Mouse (Mus musculus): ENCODE data around the gene Zpbp2. TPM values are rescaled to one million over a fixed set of nuclear protein-coding genes. Genes with fewer than 3 reads are reported as not detected.

The Zpbp2 gene
- total RNA-seq (2021): not detected

- peak; percentile 82 to 89 for DNase-seq (ENCODE audit: extremely low spot score in 1 of 2, low spot score in 1 of 2)
These were observed at the start of gene Zpbp2 for GRCm38 (mm10) chr11:98550975-98551828. Zpbp2 (plus strand) TSS chr11:98551097.

- DNase-seq (ENCODE audit: extremely low spot score in 1 of 2, low spot score in 1 of 2): no peak
These were observed 46.0 kb upstream of the Zpbp2 start for GRCm38 (mm10) chr11:98504926-98505325.

GRCm38 (mm10) chr11:98509434-98509833, 41.5 kb upstream of the Zpbp2 start:
- DNase-seq (ENCODE audit: extremely low spot score in 1 of 2, low spot score in 1 of 2): peak; percentile 4 to 17

- DNase-seq (ENCODE audit: extremely low spot score in 1 of 2, low spot score in 1 of 2): no peak
These were observed 40.8 kb upstream of the Zpbp2 start for GRCm38 (mm10) chr11:98510125-98510524.

GRCm38 (mm10) chr11:98512881-98513280, 38.0 kb upstream of the Zpbp2 start:
- DNase-seq (ENCODE audit: extremely low spot score in 1 of 2, low spot score in 1 of 2): no peak

- DNase-seq (ENCODE audit: extremely low spot score in 1 of 2, low spot score in 1 of 2): no peak
These were observed 37.5 kb upstream of the Zpbp2 start for GRCm38 (mm10) chr11:98513356-98513936.

- DNase-seq (ENCODE audit: extremely low spot score in 1 of 2, low spot score in 1 of 2): no peak
These were observed 30.4 kb upstream of the Zpbp2 start for GRCm38 (mm10) chr11:98520468-98520867.

- DNase-seq (ENCODE audit: extremely low spot score in 1 of 2, low spot score in 1 of 2): no peak
These were observed 25.8 kb upstream of the Zpbp2 start for GRCm38 (mm10) chr11:98525140-98525539.

- no peak for DNase-seq (ENCODE audit: extremely low spot score in 1 of 2, low spot score in 1 of 2)
These were observed 24.0 kb upstream of the Zpbp2 start for GRCm38 (mm10) chr11:98526824-98527461.

- DNase-seq (ENCODE audit: extremely low spot score in 1 of 2, low spot score in 1 of 2): no peak
These were observed 13.3 kb upstream of the Zpbp2 start for GRCm38 (mm10) chr11:98537480-98538034.

- DNase-seq (ENCODE audit: extremely low spot score in 1 of 2, low spot score in 1 of 2): no peak
These were observed 10.6 kb upstream of the Zpbp2 start for GRCm38 (mm10) chr11:98540319-98540718.

GRCm38 (mm10) chr11:98542553-98542952, 8.3 kb upstream of the Zpbp2 start:
- no peak for DNase-seq (ENCODE audit: extremely low spot score in 1 of 2, low spot score in 1 of 2)

- no peak for DNase-seq (ENCODE audit: extremely low spot score in 1 of 2, low spot score in 1 of 2)
These were observed 7.5 kb upstream of the Zpbp2 start for GRCm38 (mm10) chr11:98543414-98543813.

GRCm38 (mm10) chr11:98544890-98545677, 5.8 kb upstream of the Zpbp2 start:
- no peak for DNase-seq (ENCODE audit: extremely low spot score in 1 of 2, low spot score in 1 of 2)

- DNase-seq (ENCODE audit: extremely low spot score in 1 of 2, low spot score in 1 of 2): peak; percentile 6 to 9
These were observed 5.1 kb upstream of the Zpbp2 start, which contains the start of gene Ikzf3 for GRCm38 (mm10) chr11:98545711-98546231. Ikzf3 (minus strand) TSS chr11:98546031.

- no peak for DNase-seq (ENCODE audit: extremely low spot score in 1 of 2, low spot score in 1 of 2)
These were observed 4.2 kb upstream of the Zpbp2 start for GRCm38 (mm10) chr11:98546529-98547307.

- DNase-seq (ENCODE audit: extremely low spot score in 1 of 2, low spot score in 1 of 2): no peak
These were observed 3.6 kb upstream of the Zpbp2 start for GRCm38 (mm10) chr11:98547308-98547693.

GRCm38 (mm10) chr11:98549363-98549762, 1.5 kb upstream of the Zpbp2 start:
- DNase-seq (ENCODE audit: extremely low spot score in 1 of 2, low spot score in 1 of 2): no peak

GRCm38 (mm10) chr11:98550311-98550974, 454 bp upstream of the Zpbp2 start:
- DNase-seq (ENCODE audit: extremely low spot score in 1 of 2, low spot score in 1 of 2): no peak
